Mouse (Mus musculus): ENCODE measurements around the gene Hoxd10. TPM values are rescaled to one million over a fixed set of nuclear protein-coding genes. Genes with fewer than 3 reads are reported as not detected.

Gene Hoxd10
- not detected in 2 replicates for polyA plus RNA-seq (2015; fragmentation: Nextera tagmentation; extraction: Ambion mirVana)

GRCm38 (mm10) chr2:74691022-74691951 is at the start of gene Hoxd10:
TSS of gene Hoxd10 (plus strand) at chr2:74691924.
- H3K9me3 ChIP-seq (ENCODE audit: control insufficient read depth, low read length) = peaks cover 3% of the 10 kb centered on the region; the same call in 1 of the 2 replicates
- H3K27me3 ChIP-seq (replicated peaks; ENCODE audit: control insufficient read depth, insufficient read depth, low read length) = peaks cover 76% of the 10 kb centered on the region
- H3K4me1 ChIP-seq (ENCODE audit: control insufficient read depth, insufficient read depth, low read depth, low read length) = no peaks in the 10 kb centered on the region
- WGBS = 1% methylated on average over 56 of the region's 56 CpGs
- no peak within 1 kb of the TSS for H3K4me2 ChIP-seq (ENCODE audit: low read length)
- H3K36me3 ChIP-seq (ENCODE audit: control insufficient read depth, insufficient read depth, low read length) = no peaks in the 10 kb centered on the region
- H3K4me3 ChIP-seq (ENCODE audit: low read length) = no peak within 1 kb of the TSS
- no peak within 1 kb of the TSS for H3K27ac ChIP-seq (ENCODE audit: low read depth, low read length)
- no peak within 1 kb of the TSS for H3K9ac ChIP-seq (ENCODE audit: low read depth, low read length)
- peak; percentile 37; the same call in 1 of the 2 replicates for ATAC-seq

- Histone ChIP-seq H3K4me1 (ENCODE audit: control insufficient read depth, insufficient read depth, low read depth, low read length) (no peaks in the 10 kb centered on the region), H3K9ac (ENCODE audit: low read depth, low read length) (no peak overlapping the region), H3K4me3 (ENCODE audit: low read length) (no peak overlapping the region), H3K4me2 (ENCODE audit: low read length) (no peak overlapping the region), H3K27me3 (replicated peaks; ENCODE audit: control insufficient read depth, insufficient read depth, low read length) (peaks cover 35% of the 10 kb centered on the region), H3K36me3 (ENCODE audit: control insufficient read depth, insufficient read depth, low read length) (no peaks in the 10 kb centered on the region), H3K27ac (ENCODE audit: low read depth, low read length) (no peak overlapping the region), H3K9me3 (ENCODE audit: control insufficient read depth, low read length) (no peaks in the 10 kb centered on the region; the same call in 1 of the 2 replicates)
- no peak for ATAC-seq
- WGBS = 60% methylated on average over 5 of the region's 5 CpGs
Observed at GRCm38 (mm10) chr2:74642431-74642830, 49.3 kb upstream of the Hoxd10 start.

- ATAC-seq = no peak
- Histone ChIP-seq H3K4me2 (ENCODE audit: low read length) (no peak overlapping the region), H3K27me3 (replicated peaks; ENCODE audit: control insufficient read depth, insufficient read depth, low read length) (peaks cover 53% of the 10 kb centered on the region), H3K9ac (ENCODE audit: low read depth, low read length) (no peak overlapping the region), H3K27ac (ENCODE audit: low read depth, low read length) (no peak overlapping the region), H3K4me1 (ENCODE audit: control insufficient read depth, insufficient read depth, low read depth, low read length) (no peaks in the 10 kb centered on the region), H3K4me3 (ENCODE audit: low read length) (no peak overlapping the region), H3K9me3 (ENCODE audit: control insufficient read depth, low read length) (no peaks in the 10 kb centered on the region), H3K36me3 (ENCODE audit: control insufficient read depth, insufficient read depth, low read length) (no peaks in the 10 kb centered on the region)
- WGBS = 73% methylated on average over 3 of the region's 3 CpGs
Observed at GRCm38 (mm10) chr2:74645631-74646030, 46.1 kb upstream of the Hoxd10 start.

- ATAC-seq = no peak
- WGBS = 20% methylated on average over 7 of the region's 7 CpGs
- no peak overlapping the region for H3K4me3 ChIP-seq (ENCODE audit: low read length)
Observed at GRCm38 (mm10) chr2:74647082-74647864, 44.5 kb upstream of the Hoxd10 start.

GRCm38 (mm10) chr2:74652996-74653340 is 38.8 kb upstream of the Hoxd10 start:
- peaks cover 6% of the 10 kb centered on the region for H3K4me1 ChIP-seq (ENCODE audit: control insufficient read depth, insufficient read depth, low read depth, low read length)
- no peak overlapping the region for H3K4me3 ChIP-seq (ENCODE audit: low read length)
- H3K27ac ChIP-seq (ENCODE audit: low read depth, low read length) = no peak overlapping the region
- 36% methylated on average over 2 of the region's 2 CpGs for WGBS
- no peaks in the 10 kb centered on the region for H3K36me3 ChIP-seq (ENCODE audit: control insufficient read depth, insufficient read depth, low read length)
- H3K9ac ChIP-seq (ENCODE audit: low read depth, low read length) = no peak overlapping the region
- H3K9me3 ChIP-seq (ENCODE audit: control insufficient read depth, low read length) = no peaks in the 10 kb centered on the region; the same call in 1 of the 2 replicates
- no peak overlapping the region for H3K4me2 ChIP-seq (ENCODE audit: low read length)
- peaks cover 51% of the 10 kb centered on the region for H3K27me3 ChIP-seq (replicated peaks; ENCODE audit: control insufficient read depth, insufficient read depth, low read length)
- ATAC-seq = no peak

More at GRCm38 (mm10) chr2:74647082-74647864, 44.5 kb upstream of the Hoxd10 start:
- Histone ChIP-seq H3K27me3 (replicated peaks; ENCODE audit: control insufficient read depth, insufficient read depth, low read length) (peaks cover 60% of the 10 kb centered on the region), H3K27ac (ENCODE audit: low read depth, low read length) (no peak overlapping the region), H3K9me3 (ENCODE audit: control insufficient read depth, low read length) (no peaks in the 10 kb centered on the region), H3K4me2 (ENCODE audit: low read length) (no peak overlapping the region), H3K36me3 (ENCODE audit: control insufficient read depth, insufficient read depth, low read length) (no peaks in the 10 kb centered on the region), H3K4me1 (ENCODE audit: control insufficient read depth, insufficient read depth, low read depth, low read length) (no peaks in the 10 kb centered on the region), H3K9ac (ENCODE audit: low read depth, low read length) (no peak overlapping the region)

GRCm38 (mm10) chr2:74653781-74654535 is 37.8 kb upstream of the Hoxd10 start:
- no peak for ATAC-seq
- H3K4me3 ChIP-seq (ENCODE audit: low read length) = no peak overlapping the region

GRCm38 (mm10) chr2:74654743-74655419 is 36.8 kb upstream of the Hoxd10 start:
- no peaks in the 10 kb centered on the region for H3K36me3 ChIP-seq (ENCODE audit: control insufficient read depth, insufficient read depth, low read length)
- H3K4me1 ChIP-seq (ENCODE audit: control insufficient read depth, insufficient read depth, low read depth, low read length) = peaks cover 6% of the 10 kb centered on the region
- H3K9me3 ChIP-seq (ENCODE audit: control insufficient read depth, low read length) = no peaks in the 10 kb centered on the region; the same call in 1 of the 2 replicates
- H3K4me3 ChIP-seq (ENCODE audit: low read length) = no peak overlapping the region; the same call in 1 of the 2 replicates
- H3K9ac ChIP-seq (ENCODE audit: low read depth, low read length) = no peak overlapping the region
- peaks cover 50% of the 10 kb centered on the region for H3K27me3 ChIP-seq (replicated peaks; ENCODE audit: control insufficient read depth, insufficient read depth, low read length)
- H3K4me2 ChIP-seq (ENCODE audit: low read length) = no peak overlapping the region
- no peak overlapping the region for H3K27ac ChIP-seq (ENCODE audit: low read depth, low read length)
- 7% methylated on average over 20 of the region's 20 CpGs for WGBS
- ATAC-seq = no peak

More at GRCm38 (mm10) chr2:74653781-74654535, 37.8 kb upstream of the Hoxd10 start:
- Histone ChIP-seq H3K27me3 (replicated peaks; ENCODE audit: control insufficient read depth, insufficient read depth, low read length) (peaks cover 46% of the 10 kb centered on the region), H3K9me3 (ENCODE audit: control insufficient read depth, low read length) (no peaks in the 10 kb centered on the region; the same call in 1 of the 2 replicates), H3K4me2 (ENCODE audit: low read length) (no peak overlapping the region), H3K9ac (ENCODE audit: low read depth, low read length) (no peak overlapping the region), H3K27ac (ENCODE audit: low read depth, low read length) (no peak overlapping the region), H3K36me3 (ENCODE audit: control insufficient read depth, insufficient read depth, low read length) (no peaks in the 10 kb centered on the region), H3K4me1 (ENCODE audit: control insufficient read depth, insufficient read depth, low read depth, low read length) (peaks cover 6% of the 10 kb centered on the region)
- 13% methylated on average over 17 of the region's 17 CpGs for WGBS

- Histone ChIP-seq H3K4me3 (ENCODE audit: low read length) (peak overlapping the region; percentile 37), H3K27ac (ENCODE audit: low read depth, low read length) (no peak overlapping the region), H3K9me3 (ENCODE audit: control insufficient read depth, low read length) (no peaks in the 10 kb centered on the region; the same call in 1 of the 2 replicates), H3K4me2 (ENCODE audit: low read length) (peak overlapping the region; percentile 59), H3K4me1 (ENCODE audit: control insufficient read depth, insufficient read depth, low read depth, low read length) (peaks cover 6% of the 10 kb centered on the region), H3K9ac (ENCODE audit: low read depth, low read length) (no peak overlapping the region; the same call in 1 of the 2 replicates), H3K27me3 (replicated peaks; ENCODE audit: control insufficient read depth, insufficient read depth, low read length) (peaks cover 45% of the 10 kb centered on the region), H3K36me3 (ENCODE audit: control insufficient read depth, insufficient read depth, low read length) (no peaks in the 10 kb centered on the region)
- no peak for ATAC-seq
- WGBS = 0% methylated on average over 34 of the region's 47 CpGs
Observed at GRCm38 (mm10) chr2:74655420-74655781, 36.3 kb upstream of the Hoxd10 start.
